Mouse (Mus musculus): Measurements from ENCODE around the gene Def8.

- TF ChIP-seq CTCF (IDR thresholded peaks at IDR 0.05; ENCODE audit: control insufficient read depth, insufficient read depth, insufficient replicate concordance, low read depth, low read length) (no peak), POLR2A (IDR thresholded peaks at IDR 0.05; ENCODE audit: control insufficient read depth, low read depth, low read length) (no peak)
Observed at GRCm38 (mm10) chr8:123381711-123382110, 41.6 kb upstream of the Def8 start.
